Mouse (Mus musculus) liver, embryonic 13.5 days (tissue): ENCODE results near the gene Tmc7. TPM values are rescaled to one million over a fixed set of nuclear protein-coding genes. Genes with fewer than 3 reads are reported as not detected.

Experiments
- ATAC-seq: fragments of 200-750 bp; cut with Nextera tagmentation; 2 replicates; pipeline ENCODE4 v1.8.0; 2017; ENCODE audit warnings: low read depth, mild to moderate bottlenecking, moderate number of reproducible peaks, moderate library complexity
- DNase-seq: peaks from one replicate; pipeline ENCODE4 v3.0.0; 2022
- H3K27ac ChIP-seq: fragments of 300-500 bp; sonication (generic); 2 replicates; pipeline ENCODE4 v1.5.1; 2015; ENCODE audit warnings: moderate library complexity, mild to moderate bottlenecking, inconsistent platforms
- H3K27me3 ChIP-seq: fragments of 300-500 bp; sonication (generic); 2 replicates; pipeline ENCODE4 v1.6.1; 2015; ENCODE audit warnings: mild to moderate bottlenecking, inconsistent platforms
- H3K36me3 ChIP-seq: fragments of 300-500 bp; sonication (generic); 2 replicates; pipeline ENCODE4 v1.6.1; 2015; ENCODE audit warnings: mild to moderate bottlenecking, inconsistent platforms
- H3K4me1 ChIP-seq: fragments of 300-500 bp; sonication (generic); replicated peaks from 2 replicates; pipeline ENCODE4 v1.6.1; 2015; ENCODE audit warnings: inconsistent platforms
- H3K4me2 ChIP-seq: fragments of 300-500 bp; sonication (generic); 2 replicates; pipeline ENCODE4 v1.6.1; 2015; ENCODE audit warnings: inconsistent platforms, mild to moderate bottlenecking, moderate library complexity
- H3K4me3 ChIP-seq: fragments of 300-500 bp; sonication (generic); replicated peaks from 2 replicates; pipeline ENCODE4 v1.5.1; 2015; ENCODE audit warnings: mild to moderate bottlenecking, inconsistent platforms
- H3K9ac ChIP-seq: fragments of 300-500 bp; sonication (generic); 2 replicates; pipeline ENCODE4 v1.6.1; 2015; ENCODE audit warnings: mild to moderate bottlenecking, inconsistent platforms
- H3K9me3 ChIP-seq: fragments of 300-500 bp; sonication (generic); replicated peaks from 2 replicates; pipeline ENCODE4 v1.6.1; 2016; ENCODE audit warnings: inconsistent platforms
- WGBS: fragments of 180-500 bp; shearing (Covaris S2); methylation state at CpG from one replicate; pipeline ENCODE4 v1.1.7; 2015; ENCODE audit not compliant: insufficient replicate concordance; 5-methylcytosine and 5-hydroxymethylcytosine counted together
- polyA plus RNA-seq: library from polyadenylated mRNA; unstranded; fragments of >200 nt; fragmentation: Nextera tagmentation; extraction: Ambion mirVana; gene quantifications from 2 replicates; pipeline ENCODE4 v1.2.1, GENCODE M21; 2015

Tmc7 gene
- polyA plus RNA-seq, 1 experiment from 2014 or later, result 0.18 TPM

- no peak overlapping the region for H3K9ac ChIP-seq
- H3K4me3 ChIP-seq, result no peak overlapping the region
- ATAC-seq (no peak), DNase-seq (no peak)
- WGBS, result 69% methylated on average over 7 of the region's 7 CpGs
- H3K36me3 ChIP-seq, result no peaks in the 10 kb centered on the region
- H3K4me2 ChIP-seq, result no peak overlapping the region
- no peaks in the 10 kb centered on the region for H3K9me3 ChIP-seq
- H3K27ac ChIP-seq, result no peak overlapping the region
- no peaks in the 10 kb centered on the region for H3K27me3 ChIP-seq
- H3K4me1 ChIP-seq, result no peaks in the 10 kb centered on the region; the same call in 1 of the 2 replicates
Observed at GRCm38 (mm10) chr7:118609815-118610214, 25.3 kb upstream of the Tmc7 start.

- H3K27ac ChIP-seq, result no peak overlapping the region
- 72% methylated on average over 8 of the region's 8 CpGs for WGBS
- DNase-seq, result no peak
- H3K4me2 ChIP-seq, result no peak overlapping the region
- H3K36me3 ChIP-seq, result no peaks in the 10 kb centered on the region
- ATAC-seq, result no peak
- no peak overlapping the region for H3K4me3 ChIP-seq
- H3K9me3 ChIP-seq, result no peaks in the 10 kb centered on the region
- 0 out of 2 replicates have a peak, but pooled peaks cover 1% of the 10 kb centered on the region for H3K27me3 ChIP-seq
- no peaks in the 10 kb centered on the region for H3K4me1 ChIP-seq
- no peak overlapping the region for H3K9ac ChIP-seq
Observed at GRCm38 (mm10) chr7:118604842-118605241, 20.3 kb upstream of the Tmc7 start.

GRCm38 (mm10) chr7:118599954-118600631 is 15.6 kb upstream of the Tmc7 start:
- Histone ChIP-seq H3K27ac (no peak overlapping the region), H3K9ac (no peak overlapping the region), H3K4me2 (no peak overlapping the region), H3K27me3 (peaks cover 37% of the 10 kb centered on the region), H3K36me3 (no peaks in the 10 kb centered on the region), H3K4me3 (no peak overlapping the region), H3K9me3 (no peaks in the 10 kb centered on the region), H3K4me1 (no peaks in the 10 kb centered on the region)
- WGBS, result 38% methylated on average over 12 of the region's 12 CpGs
- DNase-seq, result no peak
- no peak for ATAC-seq

DNA sequence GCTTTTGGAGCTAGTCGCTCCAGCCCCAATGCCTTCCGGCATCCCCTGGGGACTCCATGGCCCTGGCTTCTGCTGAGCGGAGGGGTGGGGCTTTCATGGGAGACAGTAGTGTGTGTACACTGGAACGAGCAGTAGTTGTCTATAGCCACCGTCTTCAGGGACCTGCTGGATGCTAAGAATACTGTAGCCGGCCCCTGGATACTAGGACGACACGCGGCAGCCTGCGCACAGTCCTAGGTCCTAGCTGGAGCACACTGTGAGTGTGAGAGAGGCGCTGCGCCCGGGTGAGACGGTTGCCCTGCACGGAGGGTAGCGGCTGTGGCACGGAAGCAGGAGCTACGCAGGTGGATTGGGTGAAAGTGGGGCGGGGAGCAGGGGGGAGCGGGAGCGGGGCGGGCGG is 12.7 kb upstream of the Tmc7 start, which contains the start of gene Tmc5:
Tmc5 (plus strand) TSS at position 97 of the 400 bp plus-strand sequence.
- Histone ChIP-seq H3K4me3 (peak within 1 kb of the TSS; percentile 19), H3K27ac (no peak within 1 kb of the TSS), H3K36me3 (no peaks in the 10 kb centered on the region), H3K9ac (no peak within 1 kb of the TSS), H3K9me3 (no peaks in the 10 kb centered on the region), H3K27me3 (peaks cover 60% of the 10 kb centered on the region), H3K4me2 (peak within 1 kb of the TSS; percentile 42), H3K4me1 (peaks cover 9% of the 10 kb centered on the region)
- no peak for DNase-seq
- ATAC-seq, result no peak
- 12% methylated on average over 23 of the region's 23 CpGs for WGBS

DNA sequence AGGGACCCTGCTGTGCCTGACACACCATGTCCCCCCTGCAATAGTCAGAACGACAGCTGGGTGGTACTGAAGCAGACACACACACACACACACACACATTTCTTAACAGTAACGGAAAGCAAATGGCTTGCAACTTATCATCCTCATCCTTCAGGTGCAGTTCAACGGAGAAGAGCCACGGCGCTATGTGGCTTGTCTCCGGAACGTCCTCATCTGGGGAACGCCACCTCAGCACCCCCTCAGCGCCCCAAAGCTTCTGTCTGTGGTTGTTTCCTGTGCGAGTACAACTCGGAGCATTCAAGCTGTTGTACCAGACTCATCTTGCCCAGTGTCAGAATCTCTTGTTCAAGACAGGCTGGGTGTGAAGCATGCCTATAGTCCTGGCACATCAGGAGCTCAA is 11.7 kb upstream of the Tmc7 start:
- no peak for DNase-seq
- Histone ChIP-seq H3K27me3 (peaks cover 60% of the 10 kb centered on the region), H3K36me3 (no peaks in the 10 kb centered on the region), H3K4me3 (no peak overlapping the region), H3K4me1 (peaks cover 9% of the 10 kb centered on the region), H3K9ac (no peak overlapping the region), H3K4me2 (no peak overlapping the region), H3K9me3 (no peaks in the 10 kb centered on the region), H3K27ac (no peak overlapping the region)
- 64% methylated on average over 11 of the region's 11 CpGs for WGBS
- ATAC-seq, result no peak

GRCm38 (mm10) chr7:118595228-118595627 is 10.7 kb upstream of the Tmc7 start:
- WGBS, result 5% methylated on average over 14 of the region's 14 CpGs

DNA sequence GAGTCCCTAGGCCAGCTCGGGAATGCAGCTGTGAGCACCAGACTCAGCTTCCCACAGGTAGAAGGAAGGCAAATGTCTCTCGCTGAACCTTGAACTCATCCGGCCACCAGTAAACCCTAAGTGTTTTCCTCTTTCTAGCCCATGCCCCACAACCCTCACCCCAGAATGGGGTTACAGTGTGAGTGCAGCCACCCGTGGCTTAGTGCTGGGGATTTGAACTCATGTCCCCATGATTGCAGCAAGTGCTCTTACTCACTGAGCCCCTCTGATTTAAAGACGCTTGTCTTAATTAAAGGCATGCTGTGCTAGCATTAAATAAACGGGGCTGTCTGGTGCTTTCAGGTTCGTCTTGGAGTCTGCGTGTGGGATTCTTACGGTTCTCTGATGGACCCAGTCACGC is 10.1 kb upstream of the Tmc7 start:
- Histone ChIP-seq H3K9me3 (no peaks in the 10 kb centered on the region), H3K4me2 (peak overlapping the region; percentile 37), H3K4me3 (0 out of 2 replicates have a peak overlapping the region, but pooled peaks have one; percentile 9), H3K4me1 (peaks cover 9% of the 10 kb centered on the region), H3K27me3 (peaks cover 56% of the 10 kb centered on the region), H3K27ac (no peak overlapping the region), H3K36me3 (no peaks in the 10 kb centered on the region), H3K9ac (no peak overlapping the region)
- DNase-seq (no peak), ATAC-seq (no peak)
- 22% methylated on average over 10 of the region's 10 CpGs for WGBS

More at GRCm38 (mm10) chr7:118595228-118595627, 10.7 kb upstream of the Tmc7 start:
- no peak for DNase-seq
- H3K36me3 ChIP-seq, result no peaks in the 10 kb centered on the region
- H3K4me3 ChIP-seq, result 0 out of 2 replicates have a peak overlapping the region, but pooled peaks have one; percentile 9
- no peak overlapping the region for H3K27ac ChIP-seq
- no peaks in the 10 kb centered on the region for H3K9me3 ChIP-seq
- ATAC-seq, result peak; percentile 38; the same call in 1 of the 2 replicates
- peak overlapping the region; percentile 37 for H3K4me2 ChIP-seq
- H3K9ac ChIP-seq, result no peak overlapping the region
- H3K27me3 ChIP-seq, result peaks cover 60% of the 10 kb centered on the region
- peaks cover 9% of the 10 kb centered on the region for H3K4me1 ChIP-seq

GRCm38 (mm10) chr7:118593567-118594407 is 9.3 kb upstream of the Tmc7 start:
- DNase-seq, result no peak
- Histone ChIP-seq H3K27me3 (peaks cover 53% of the 10 kb centered on the region), H3K36me3 (no peaks in the 10 kb centered on the region), H3K4me3 (no peak overlapping the region), H3K9ac (no peak overlapping the region), H3K27ac (no peak overlapping the region), H3K4me1 (peaks cover 9% of the 10 kb centered on the region), H3K9me3 (no peaks in the 10 kb centered on the region), H3K4me2 (no peak overlapping the region; the same call in 1 of the 2 replicates)
- peak; percentile 41 for ATAC-seq
- 16% methylated on average over 9 of the region's 9 CpGs for WGBS

DNA sequence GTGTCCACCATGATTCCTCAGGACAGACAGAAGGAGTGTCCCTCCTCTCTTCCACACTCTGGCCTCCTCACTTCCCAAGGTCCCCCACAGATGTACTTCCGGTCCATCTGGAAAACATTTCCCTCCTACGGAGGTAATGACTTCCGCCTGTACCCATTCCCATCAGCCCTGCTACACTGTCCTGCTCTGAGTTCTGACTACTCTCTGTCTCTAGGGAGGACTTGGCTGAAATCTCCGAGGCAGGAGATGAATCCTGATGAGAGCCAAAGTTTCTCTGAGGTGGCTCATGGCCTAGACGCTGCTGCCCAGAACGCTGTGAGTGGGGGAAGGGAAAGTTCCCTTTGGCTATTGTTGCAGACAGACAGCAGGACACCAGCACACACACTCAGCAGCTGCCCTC is 7.6 kb upstream of the Tmc7 start:
- peaks cover 9% of the 10 kb centered on the region for H3K4me1 ChIP-seq
- DNase-seq (no peak), ATAC-seq (no peak)
- WGBS, result 50% methylated on average over 6 of the region's 6 CpGs
- no peak overlapping the region for H3K4me3 ChIP-seq
- no peak overlapping the region for H3K27ac ChIP-seq
- no peak overlapping the region for H3K4me2 ChIP-seq
- peaks cover 39% of the 10 kb centered on the region for H3K27me3 ChIP-seq
- H3K36me3 ChIP-seq, result no peaks in the 10 kb centered on the region
- no peak overlapping the region for H3K9ac ChIP-seq
- H3K9me3 ChIP-seq, result no peaks in the 10 kb centered on the region

GRCm38 (mm10) chr7:118590726-118591305 is 6.3 kb upstream of the Tmc7 start:
- DNase-seq, result no peak
- H3K27ac ChIP-seq, result no peak overlapping the region

GRCm38 (mm10) chr7:118585856-118586255 is 1.3 kb upstream of the Tmc7 start:
- no peak overlapping the region for H3K4me2 ChIP-seq
- no peaks in the 10 kb centered on the region for H3K9me3 ChIP-seq
- H3K27me3 ChIP-seq, result peaks cover 21% of the 10 kb centered on the region
- H3K4me1 ChIP-seq, result peaks cover 10% of the 10 kb centered on the region; the same call in 1 of the 2 replicates
- no peak for ATAC-seq
- no peaks in the 10 kb centered on the region for H3K36me3 ChIP-seq
- no peak overlapping the region for H3K27ac ChIP-seq
- H3K9ac ChIP-seq, result no peak overlapping the region
- 60% methylated on average over 6 of the region's 6 CpGs for WGBS
- no peak for DNase-seq
- no peak overlapping the region for H3K4me3 ChIP-seq

More at GRCm38 (mm10) chr7:118590726-118591305, 6.3 kb upstream of the Tmc7 start:
- H3K36me3 ChIP-seq, result no peaks in the 10 kb centered on the region
- peaks cover 26% of the 10 kb centered on the region for H3K27me3 ChIP-seq
- no peak overlapping the region for H3K9ac ChIP-seq
- ATAC-seq, result no peak
- H3K4me1 ChIP-seq, result peaks cover 9% of the 10 kb centered on the region
- 72% methylated on average over 5 of the region's 5 CpGs for WGBS
- H3K9me3 ChIP-seq, result no peaks in the 10 kb centered on the region
- H3K4me3 ChIP-seq, result no peak overlapping the region
- no peak overlapping the region for H3K4me2 ChIP-seq
